Comparison of ENCODE assay signal across 14 mouse cellular contexts in genomic region chr17:34165033-34165730, GRCm38 (mm10). TPM values are rescaled to one million over a fixed set of nuclear protein-coding genes. Genes with fewer than 3 reads are reported as not detected.
DNase-seq lines count a peak whose midpoint lies in the region; ATAC-seq and TF ChIP-seq lines count a peak whose summit lies in the region.
"Had no signal": no experiment of that assay in that cellular context is flagged by ENCODE, and none has a peak within 500 bp of the region (broad histone marks: within the 10 kb centered on the region; RNA-seq: fewer than 3 reads in every experiment).

No protein-coding gene starts in this region.

- H3K4me3 ChIP-seq in left cerebral cortex, adult 2 months: no peak overlapping the region
- H3K4me3 ChIP-seq: lung, embryonic 15.5 days; stomach, embryonic 15.5 days had no signal

- ATAC-seq in CD4-positive, CD25-positive, alpha-beta regulatory T cell, adult 4 months: peak; percentile 56
- peak; percentile 51 for ATAC-seq in monocyte, adult 5-6 weeks (replicated peaks; ENCODE audit: insufficient number of reproducible peaks, low FRiP score, low TSS enrichment, poor library complexity, severe bottlenecking)
- no peak for ATAC-seq in cerebellum, adult (ENCODE audit: insufficient number of reproducible peaks, low FRiP score, low TSS enrichment)
- ATAC-seq: forebrain, embryonic 14.5 days; intestine, embryonic 16.5 days had no signal

- no peak overlapping the region for H3K27ac ChIP-seq in left cerebral cortex, adult 2 months
- H3K27ac ChIP-seq: lung, embryonic 15.5 days; stomach, embryonic 15.5 days had no signal

- no peak for DNase-seq in left cerebral cortex, adult 2 months (ENCODE audit: extremely low spot score in 1 of 2, low spot score in 2 of 2)
- no peak for DNase-seq in left cerebral cortex, postnatal 14 days (ENCODE audit: low spot score in 2 of 2)
- peak; percentile 50 for DNase-seq in ZHBTc4 (ENCODE audit: low read depth, low spot score)
- no peak for DNase-seq in ovary, postnatal 10 days (ENCODE audit: low spot score)
- no peak for DNase-seq in left cerebral cortex, postnatal 25 days (ENCODE audit: low spot score in 2 of 2)
- DNase-seq: retina, postnatal 1 day had no signal

- peak; percentile 16; the same call in 1 of the 2 replicates for TF ChIP-seq CTCF in left cerebral cortex, adult 2 months (IDR thresholded peaks at IDR 0.05)

- intact Hi-C loops in left cerebral cortex, adult 2 months (cut with DNase I): no loop called here
- intact Hi-C loops in left cerebral cortex, postnatal 14 days (cut with DNase I): no loop called here
- intact Hi-C loops in left cerebral cortex, postnatal 25 days (cut with DNase I): no loop called here

RNA-seq across cellular contexts. Expression of gene H2-DMb1, which starts 12.3 kb away (rescaled TPM):
- 1 to 10 TPM; 1.1 to 1.7 TPM for total RNA-seq in left cerebral cortex, adult 2 months (2021)
- 1 to 10 TPM; 1.1 to 1.6 TPM for total RNA-seq in left cerebral cortex, postnatal 14 days (2021)
- polyA plus RNA-seq in CD4-positive, CD25-positive, alpha-beta regulatory T cell, adult 4 months (2017; shearing (Covaris generic)): 1 to 10 TPM; 3.4 to 6.2 TPM
- total RNA-seq in monocyte, adult 5-6 weeks (2017): 48.2 to 62.0 TPM (median 61.5 TPM) in 3 replicates
- total RNA-seq in left cerebral cortex, postnatal 25 days (2021): 1 to 10 TPM in 1 of 2 experiments, under 1 TPM in 1; 0.94 to 1.5 TPM

RNA-seq across cellular contexts. Expression of gene H2-DMb2, which starts 22.1 kb away (rescaled TPM):
- under 1 TPM; 0.56 to 0.59 TPM for total RNA-seq in left cerebral cortex, adult 2 months (2021)
- 1 to 10 TPM; 1.0 to 1.1 TPM for total RNA-seq in left cerebral cortex, postnatal 14 days (2021)
- polyA plus RNA-seq in CD4-positive, CD25-positive, alpha-beta regulatory T cell, adult 4 months (2017; shearing (Covaris generic)): 10 to 100 TPM in 1 of 2 experiments, 1 to 10 TPM in 1; 3.7 to 27.1 TPM
- 71.7 to 98.5 TPM (median 90.4 TPM) in 3 replicates for total RNA-seq in monocyte, adult 5-6 weeks (2017)
- total RNA-seq in left cerebral cortex, postnatal 25 days (2021): under 1 TPM; 0.46 to 0.92 TPM
- polyA plus RNA-seq: embryonic facial prominence, embryonic 11.5 days had no signal

RNA-seq across cellular contexts. Expression of gene Tap1, which starts 22.2 kb away (rescaled TPM):
- 1 to 10 TPM; 2.1 to 3.4 TPM for total RNA-seq in left cerebral cortex, adult 2 months (2021)
- 1 to 10 TPM; 2.1 to 2.8 TPM for total RNA-seq in left cerebral cortex, postnatal 14 days (2021)
- polyA plus RNA-seq in CD4-positive, CD25-positive, alpha-beta regulatory T cell, adult 4 months (2017; shearing (Covaris generic)): 100 to 1,000 TPM; 163 to 238 TPM
- 145 to 195 TPM (median 175 TPM) in 3 replicates for total RNA-seq in monocyte, adult 5-6 weeks (2017)
- 1 to 10 TPM; 1.5 to 1.8 TPM for total RNA-seq in left cerebral cortex, postnatal 25 days (2021)

RNA-seq across cellular contexts. Expression of gene Psmb9, which starts 22.4 kb away (rescaled TPM):
- 1 to 10 TPM; 1.1 to 2.0 TPM for total RNA-seq in left cerebral cortex, adult 2 months (2021)
- 1 to 10 TPM; 1.8 to 2.2 TPM for total RNA-seq in left cerebral cortex, postnatal 14 days (2021)
- polyA plus RNA-seq in CD4-positive, CD25-positive, alpha-beta regulatory T cell, adult 4 months (2017; shearing (Covaris generic)): 100 to 1,000 TPM; 280 to 324 TPM
- 119 to 198 TPM (median 134 TPM) in 3 replicates for total RNA-seq in monocyte, adult 5-6 weeks (2017)
- total RNA-seq in left cerebral cortex, postnatal 25 days (2021): 1 to 10 TPM in 1 of 2 experiments, under 1 TPM in 1; 0.53 to 1.4 TPM

RNA-seq across cellular contexts. Expression of gene Psmb8, which starts 32.3 kb away (rescaled TPM):
- 1 to 10 TPM; 2.0 to 3.2 TPM for total RNA-seq in left cerebral cortex, adult 2 months (2021)
- total RNA-seq in left cerebral cortex, postnatal 14 days (2021): 1 to 10 TPM; 2.6 to 2.7 TPM
- polyA plus RNA-seq in CD4-positive, CD25-positive, alpha-beta regulatory T cell, adult 4 months (2017; shearing (Covaris generic)): 100 to 1,000 TPM; 781 to 871 TPM
- total RNA-seq in monocyte, adult 5-6 weeks (2017): 387 to 472 TPM (median 466 TPM) in 3 replicates
- 1 to 10 TPM; 2.0 to 4.1 TPM for total RNA-seq in left cerebral cortex, postnatal 25 days (2021)

Comparison
In these comparisons a context has a peak if more than half of its experiments do, and no peak if none do; other contexts are left out.
1. RNA of gene H2-DMb1, which starts 12.3 kb away (total RNA-seq): 48.2 to 62.0 TPM in monocyte, adult 5-6 weeks; 1.1 to 1.7 TPM in left cerebral cortex, adult 2 months, 1.1 to 1.6 TPM in left cerebral cortex, postnatal 14 days and 0.94 to 1.5 TPM in left cerebral cortex, postnatal 25 days; every median in the first group is over 10 times any median in the second.
2. RNA of gene H2-DMb2, which starts 22.1 kb away (total RNA-seq): 71.7 to 98.5 TPM in monocyte, adult 5-6 weeks; 1.0 to 1.1 TPM in left cerebral cortex, postnatal 14 days, 0.46 to 0.92 TPM in left cerebral cortex, postnatal 25 days and 0.56 to 0.59 TPM in left cerebral cortex, adult 2 months; every median in the first group is over 10 times any median in the second.
3. RNA of gene Tap1, which starts 22.2 kb away (total RNA-seq): 145 to 195 TPM in monocyte, adult 5-6 weeks; 2.1 to 3.4 TPM in left cerebral cortex, adult 2 months, 2.1 to 2.8 TPM in left cerebral cortex, postnatal 14 days and 1.5 to 1.8 TPM in left cerebral cortex, postnatal 25 days; every median in the first group is over 10 times any median in the second.